9 mouse cellular contexts compared by ENCODE assay signal in the genomic region with DNA sequence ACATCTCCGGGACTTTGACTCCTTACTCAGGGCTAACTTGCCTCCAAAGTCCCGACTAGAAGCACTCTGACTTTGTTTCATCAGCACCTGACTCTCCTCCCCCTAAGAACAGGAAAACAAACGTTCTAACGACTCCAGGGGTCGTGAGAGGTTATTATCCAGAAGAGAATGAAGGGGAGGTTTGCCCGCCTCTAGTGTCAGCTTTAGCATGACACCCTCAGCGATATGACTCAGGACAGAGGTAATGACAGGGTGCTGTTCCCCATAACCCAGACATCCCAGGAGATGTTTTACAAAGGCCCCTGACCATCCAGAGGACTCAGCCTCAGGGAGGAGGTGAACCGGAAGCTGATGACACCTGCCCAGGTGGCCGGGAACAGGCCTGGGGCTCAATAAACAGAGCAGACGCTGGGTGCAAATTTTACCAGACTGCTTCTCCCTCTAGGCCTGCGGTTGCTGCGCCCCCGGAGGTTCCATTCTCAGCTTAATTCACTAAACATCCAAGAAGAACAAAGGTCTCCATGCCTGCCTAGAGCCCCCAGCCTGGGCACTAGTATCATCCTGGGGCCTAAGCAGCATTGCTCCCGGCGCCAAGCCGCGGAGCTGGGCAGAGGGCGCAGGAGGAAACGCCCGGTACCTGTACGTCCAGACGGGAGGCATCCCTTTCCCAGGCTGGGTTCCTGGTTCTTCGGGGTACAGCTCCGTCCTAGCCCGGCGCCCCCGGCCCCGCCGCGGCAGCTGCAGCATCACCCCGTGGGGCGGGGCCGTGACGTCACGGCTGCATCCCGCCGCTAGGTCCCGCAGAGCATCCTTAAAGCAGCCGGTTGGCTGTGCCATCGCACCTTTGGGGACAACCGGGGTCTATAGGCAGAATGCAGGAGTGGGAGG. TPM values are rescaled to one million over a fixed set of nuclear protein-coding genes. Genes with fewer than 3 reads are reported as not detected.
DNase-seq lines count a peak whose midpoint lies in the region; ATAC-seq and TF ChIP-seq lines count a peak whose summit lies in the region.
"Had no signal": no experiment of that assay in that cellular context is flagged by ENCODE, and none has a peak within 500 bp of the region (broad histone marks: within the 10 kb centered on the region; RNA-seq: fewer than 3 reads in every experiment).

A gene (minus strand): TSS at position 785 of the 888 bp plus-strand sequence.

- ATAC-seq in lung, embryonic 16.5 days (ENCODE audit: low read depth): no peak
- ATAC-seq in embryonic facial prominence, embryonic 13.5 days (ENCODE audit: insufficient number of reproducible peaks, insufficient read depth, low FRiP score, low TSS enrichment, low read depth): no peak
- peak; percentile 75 for ATAC-seq in midbrain, embryonic 15.5 days (replicated peaks)

- DNase-seq in lung, postnatal 4 days: no peak
- peak; percentile 39 to 44 for DNase-seq in layer of hippocampus, adult 2 months (ENCODE audit: low spot score in 2 of 2)
- DNase-seq in gastrocnemius, adult 8-10 months (ENCODE audit: low spot score in 2 of 2): no peak
- DNase-seq in adrenal gland, postnatal 25 days: no peak
- DNase-seq in T-cell, adult 2 months (ENCODE audit: low spot score): no peak

- H3K36me3 ChIP-seq in lung, embryonic 16.5 days (ENCODE audit: control insufficient read depth, insufficient read depth, low read length): no peaks in the 10 kb centered on the region
- H3K36me3 ChIP-seq in embryonic facial prominence, embryonic 13.5 days: no peaks in the 10 kb centered on the region
- no peaks in the 10 kb centered on the region; the same call in 1 of the 2 replicates for H3K36me3 ChIP-seq in midbrain, embryonic 15.5 days (replicated peaks)

- peak; percentile 52 for TF ChIP-seq CTCF in layer of hippocampus, adult 2 months (conservative IDR thresholded peaks at IDR 0.05)

- H3K27ac ChIP-seq in lung, embryonic 16.5 days (ENCODE audit: low read length): no peak within 1 kb of the TSS
- no peak within 1 kb of the TSS for H3K27ac ChIP-seq in embryonic facial prominence, embryonic 13.5 days
- H3K27ac ChIP-seq in layer of hippocampus, adult 2 months: peak within 1 kb of the TSS; percentile 93
- peak within 1 kb of the TSS; percentile 66 for H3K27ac ChIP-seq in midbrain, embryonic 15.5 days

- H3K4me1 ChIP-seq in lung, embryonic 16.5 days (replicated peaks; ENCODE audit: control insufficient read depth, insufficient read depth, low read length): no peaks in the 10 kb centered on the region
- H3K4me1 ChIP-seq in embryonic facial prominence, embryonic 13.5 days: peaks cover 11% of the 10 kb centered on the region
- peaks cover 18% of the 10 kb centered on the region for H3K4me1 ChIP-seq in midbrain, embryonic 15.5 days

- no peak within 1 kb of the TSS for H3K4me3 ChIP-seq in lung, embryonic 16.5 days (ENCODE audit: low read length)
- peak within 1 kb of the TSS; percentile 37 for H3K4me3 ChIP-seq in embryonic facial prominence, embryonic 13.5 days
- H3K4me3 ChIP-seq in layer of hippocampus, adult 2 months: peak within 1 kb of the TSS; percentile 63
- peak within 1 kb of the TSS; percentile 77 for H3K4me3 ChIP-seq in midbrain, embryonic 15.5 days

- peak within 1 kb of the TSS; percentile 23; the same call in 1 of the 2 replicates for H3K4me2 ChIP-seq in lung, embryonic 16.5 days (ENCODE audit: low read depth, low read length)
- peak within 1 kb of the TSS; percentile 63 for H3K4me2 ChIP-seq in embryonic facial prominence, embryonic 13.5 days
- peak within 1 kb of the TSS; percentile 71 for H3K4me2 ChIP-seq in midbrain, embryonic 15.5 days

- peaks cover 17% of the 10 kb centered on the region for H3K27me3 ChIP-seq in lung, embryonic 16.5 days (ENCODE audit: control insufficient read depth, insufficient read depth, low read depth, low read length)
- peaks cover 28% of the 10 kb centered on the region for H3K27me3 ChIP-seq in embryonic facial prominence, embryonic 13.5 days
- peaks cover 10% of the 10 kb centered on the region for H3K27me3 ChIP-seq in midbrain, embryonic 15.5 days (replicated peaks)

- H3K9me3 ChIP-seq in lung, embryonic 16.5 days (ENCODE audit: control insufficient read depth, low read length): 0 out of 2 replicates have a peak, but pooled peaks cover 2% of the 10 kb centered on the region
- no peaks in the 10 kb centered on the region; the same call in 1 of the 2 replicates for H3K9me3 ChIP-seq in embryonic facial prominence, embryonic 13.5 days
- no peaks in the 10 kb centered on the region for H3K9me3 ChIP-seq in midbrain, embryonic 15.5 days

- 7% methylated on average over 40 of the region's 41 CpGs for WGBS in lung, embryonic 16.5 days
- WGBS in embryonic facial prominence, embryonic 13.5 days: 6% methylated on average over 41 of the region's 41 CpGs
- 6% methylated on average over 41 of the region's 41 CpGs for WGBS in midbrain, embryonic 15.5 days

- no peak within 1 kb of the TSS for H3K9ac ChIP-seq in lung, embryonic 16.5 days (ENCODE audit: low read length)
- peak within 1 kb of the TSS; percentile 65 for H3K9ac ChIP-seq in embryonic facial prominence, embryonic 13.5 days
- H3K9ac ChIP-seq in midbrain, embryonic 15.5 days: peak within 1 kb of the TSS; percentile 91

RNA-seq across cellular contexts. Expression of the gene that starts here (rescaled TPM):
- 0.14 and 0.15 TPM in 2 replicates for polyA plus RNA-seq in lung, embryonic 16.5 days (2015; fragmentation: Nextera tagmentation; extraction: Ambion mirVana)
- 0.36 and 0.52 TPM in 2 replicates for polyA plus RNA-seq in embryonic facial prominence, embryonic 13.5 days (2015; fragmentation: Nextera tagmentation; extraction: Ambion mirVana)
- 10 to 100 TPM; 39.7 to 40.1 TPM for total RNA-seq in layer of hippocampus, adult 2 months (2021)
- 36.3 and 38.0 TPM in 2 replicates for polyA plus RNA-seq in midbrain, embryonic 15.5 days (2015; fragmentation: Nextera tagmentation; extraction: Ambion mirVana)
- total RNA-seq in gastrocnemius, adult 8-10 months (2022): not detected
- total RNA-seq in adrenal gland, postnatal 25 days (2021): 0.46 and 0.67 TPM in 2 replicates
- total RNA-seq: liver, adult 2 months had no signal
- polyA plus RNA-seq: liver, adult 2 months had no signal

Comparison
In these comparisons a context has a peak if more than half of its experiments do, and no peak if none do; other contexts are left out.
1. RNA of the gene that starts here (total RNA-seq): 39.7 to 40.1 TPM in layer of hippocampus, adult 2 months; 0.46 to 0.67 TPM in adrenal gland, postnatal 25 days and not detected in gastrocnemius, adult 8-10 months; every median in the first group is over 10 times any median in the second.
2. RNA of the gene that starts here (polyA plus RNA-seq): 36.3 to 38.0 TPM in midbrain, embryonic 15.5 days; 0.36 to 0.52 TPM in embryonic facial prominence, embryonic 13.5 days and 0.14 to 0.15 TPM in lung, embryonic 16.5 days; every median in the first group is over 10 times any median in the second.
3. H3K27ac ChIP-seq: peak in layer of hippocampus, adult 2 months (single experiment) and midbrain, embryonic 15.5 days (single experiment); none in lung, embryonic 16.5 days (single experiment) and embryonic facial prominence, embryonic 13.5 days (single experiment).
4. DNase-seq: peak in layer of hippocampus, adult 2 months (2 of 2); none in lung, postnatal 4 days (0 of 2), gastrocnemius, adult 8-10 months (0 of 2), adrenal gland, postnatal 25 days (single experiment) and T-cell, adult 2 months (single experiment).
5. Peak in every context shown above with its lines, with median percentiles within 50 percentile points of each other: H3K4me2 ChIP-seq.